Mouse (Mus musculus) heart, postnatal 14 days (tissue): ENCODE results near the gene Plekhg2. TPM values are rescaled to one million over a fixed set of nuclear protein-coding genes. Genes with fewer than 3 reads are reported as not detected.
A peak's percentile ranks its signal among the peaks of the same experiment; 100 is the strongest.
"Not testable (repeated sequence)": the region's sequence is repeated elsewhere in the genome, so short reads cannot be mapped to it uniquely, and the experiment has no call there.

Source experiments
- DNase-seq, 2 experiments: peaks; one replicate each; pipeline ENCODE4 v3.0.0; 2021 to 2022
- intact Hi-C: fragments of 180-260 bp; cut with DNase I; formaldehyde crosslinking; loops from one replicate; pipeline ENCODE4 v1.15.1; 2025
- long read RNA-seq, 2 experiments: library from polyadenylated mRNA; stranded (forward); transcript quantifications; one replicate each; pipeline ENCODE4 v2.0.0; 2021
- total RNA-seq, 2 experiments: library from RNA; stranded (reverse); gene quantifications; 2 replicates each; pipeline ENCODE4 v1.2.3; 2021

Gene Plekhg2
- 10 to 100 TPM; 32.1 to 32.5 TPM for total RNA-seq
- long read RNA-seq, experiment 1, partial matches to known transcripts = 1 of 7 reads
- long read RNA-seq, experiment 1, other reads (novel, unspliced or antisense) = 3 of 7 reads
- long read RNA-seq, experiment 2 = 0 reads

- peak; percentile 97 to 98 for DNase-seq
- intact Hi-C loops = loop anchor here (1.0 kb wide), 1 partner anchor 14 kb away; no protein-coding TSS in a partner anchor
These were observed at the start of gene Plekhg2 for GRCm38 (mm10) chr7:28372251-28373108. Plekhg2 (minus strand) TSS chr7:28372599.

GRCm38 (mm10) chr7:28419416-28419815 lies 47.0 kb upstream of the Plekhg2 start:
- intact Hi-C loops = no loop called here

GRCm38 (mm10) chr7:28418096-28418670 lies 45.8 kb upstream of the Plekhg2 start:
- peak; percentile 68 to 78 for DNase-seq
- intact Hi-C loops = no loop called here

More at GRCm38 (mm10) chr7:28419416-28419815, 47.0 kb upstream of the Plekhg2 start:
- DNase-seq = peak in 1 of 2 experiments; percentile 14

- intact Hi-C loops = no loop called here
- no peak for DNase-seq
These were observed 45.0 kb upstream of the Plekhg2 start for GRCm38 (mm10) chr7:28417368-28417767.

GRCm38 (mm10) chr7:28412826-28413225 lies 40.4 kb upstream of the Plekhg2 start:
- intact Hi-C loops = no loop called here
- no peak for DNase-seq

- DNase-seq = peak; percentile 73 to 80
- intact Hi-C loops = no loop called here
These were observed 38.6 kb upstream of the Plekhg2 start for GRCm38 (mm10) chr7:28410841-28411475.

GRCm38 (mm10) chr7:28401942-28402341 lies 29.5 kb upstream of the Plekhg2 start:
- intact Hi-C loops = no loop called here
- no peak for DNase-seq

- intact Hi-C loops = no loop called here
- DNase-seq = no peak
These were observed 28.6 kb upstream of the Plekhg2 start for GRCm38 (mm10) chr7:28401030-28401429.

- intact Hi-C loops = no loop called here
- DNase-seq = no peak
These were observed 26.4 kb upstream of the Plekhg2 start for GRCm38 (mm10) chr7:28398696-28399340.

GRCm38 (mm10) chr7:28398000-28398399 lies 25.6 kb upstream of the Plekhg2 start:
- intact Hi-C loops = loop anchor here (2.0 kb wide), 1 partner anchor 37 kb away; no protein-coding TSS in a partner anchor
- DNase-seq = peak in 1 of 2 experiments; percentile 51

GRCm38 (mm10) chr7:28395425-28395824 lies 23.0 kb upstream of the Plekhg2 start:
- DNase-seq = no peak
- intact Hi-C loops = no loop called here

GRCm38 (mm10) chr7:28393272-28393951 lies 21.0 kb upstream of the Plekhg2 start:
- intact Hi-C loops = no loop called here

GRCm38 (mm10) chr7:28392429-28393271 lies 20.3 kb upstream of the Plekhg2 start, which contains the start of the genes Med29 and Paf1:
Med29 (minus strand) TSS chr7:28392708.
Paf1 (plus strand) TSS chr7:28392951.
- intact Hi-C loops = no loop called here
- peak; percentile 92 to 94 for DNase-seq

More at GRCm38 (mm10) chr7:28393272-28393951, 21.0 kb upstream of the Plekhg2 start:
- DNase-seq = no peak

GRCm38 (mm10) chr7:28390331-28390730 lies 17.9 kb upstream of the Plekhg2 start:
- no peak for DNase-seq
- intact Hi-C loops = no loop called here

- DNase-seq, intact Hi-C loops: not testable (repeated sequence)
These were observed 15.0 kb upstream of the Plekhg2 start for GRCm38 (mm10) chr7:28387384-28387783.

- intact Hi-C loops = loop anchor here (1.0 kb wide), 1 partner anchor 14 kb away; no protein-coding TSS in a partner anchor
- DNase-seq = not testable (repeated sequence)
These were observed 14.5 kb upstream of the Plekhg2 start for GRCm38 (mm10) chr7:28386877-28387276.

- DNase-seq = peak; percentile 90 to 91
- intact Hi-C loops = loop anchor here (1.0 kb wide), 1 partner anchor 13 kb away; no protein-coding TSS in a partner anchor
These were observed 14.1 kb upstream of the Plekhg2 start for GRCm38 (mm10) chr7:28386462-28386861.

GRCm38 (mm10) chr7:28386007-28386406 lies 13.6 kb upstream of the Plekhg2 start:
- intact Hi-C loops = loop anchor here (1.0 kb wide), 1 partner anchor 13 kb away; no protein-coding TSS in a partner anchor
- DNase-seq = peak in 1 of 2 experiments; percentile 50
